Mouse (Mus musculus) gastrocnemius, postnatal 25 days (tissue): Measurements from ENCODE around the gene Nfia. TPM values are rescaled to one million over a fixed set of nuclear protein-coding genes. Genes with fewer than 3 reads are reported as not detected.

Experiments
- DNase-seq: peaks from one replicate; pipeline ENCODE4 v3.0.0; 2022
- total RNA-seq, 2 experiments: library from RNA; stranded (reverse); gene quantifications; 1 replicate in 1 of 2; 2 replicates in 1 of 2; pipeline ENCODE4 v1.2.3; 2021

Nfia gene
- total RNA-seq, 2 experiments from 2014 or later = 54.7 to 55.0 TPM

GRCm38 (mm10) chr4:97816753-97817152 is 44.2 kb downstream of the Nfia start:
- DNase-seq = no peak

DNA sequence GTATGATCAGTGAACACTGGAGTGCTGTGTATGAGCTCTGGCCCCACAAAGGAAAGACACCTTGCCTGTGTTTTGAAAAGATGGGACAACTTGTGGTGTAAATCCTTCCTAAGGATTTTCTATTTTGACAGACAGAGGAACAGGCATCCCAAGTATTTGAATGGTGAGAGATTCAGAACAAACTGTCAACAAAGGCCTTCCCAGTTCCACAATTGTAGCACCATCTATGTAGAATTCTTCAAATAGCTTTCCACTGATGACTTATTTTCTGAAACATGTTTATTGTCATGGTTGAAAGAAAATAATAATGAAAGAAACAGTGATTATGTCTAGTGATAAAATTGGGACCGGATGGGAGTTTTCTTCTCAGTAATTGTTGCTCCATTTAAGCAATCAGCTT is 45.2 kb downstream of the Nfia start:
- no peak for DNase-seq

- DNase-seq = no peak
Measured at GRCm38 (mm10) chr4:97818498-97818897, 46.0 kb downstream of the Nfia start.

DNA sequence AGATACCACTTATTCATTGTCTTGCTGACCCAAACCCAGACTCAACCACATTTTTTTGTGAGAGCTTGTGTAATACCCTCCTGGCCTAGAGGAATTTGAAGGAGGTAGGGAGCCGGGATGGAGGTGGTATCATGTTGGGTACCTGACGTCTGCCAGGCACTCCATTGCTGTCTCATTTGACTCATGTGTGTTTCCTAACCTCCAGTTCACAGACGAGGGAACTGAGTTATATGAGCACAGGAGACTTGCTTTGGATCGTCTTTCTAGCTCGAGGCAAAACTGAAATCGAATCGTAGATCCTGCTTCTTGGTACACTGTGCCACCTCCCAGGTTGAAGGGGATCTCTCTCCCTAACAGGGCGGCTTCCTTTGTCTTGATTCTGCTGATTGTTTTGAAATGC is 46.6 kb downstream of the Nfia start:
- no peak for DNase-seq

DNA sequence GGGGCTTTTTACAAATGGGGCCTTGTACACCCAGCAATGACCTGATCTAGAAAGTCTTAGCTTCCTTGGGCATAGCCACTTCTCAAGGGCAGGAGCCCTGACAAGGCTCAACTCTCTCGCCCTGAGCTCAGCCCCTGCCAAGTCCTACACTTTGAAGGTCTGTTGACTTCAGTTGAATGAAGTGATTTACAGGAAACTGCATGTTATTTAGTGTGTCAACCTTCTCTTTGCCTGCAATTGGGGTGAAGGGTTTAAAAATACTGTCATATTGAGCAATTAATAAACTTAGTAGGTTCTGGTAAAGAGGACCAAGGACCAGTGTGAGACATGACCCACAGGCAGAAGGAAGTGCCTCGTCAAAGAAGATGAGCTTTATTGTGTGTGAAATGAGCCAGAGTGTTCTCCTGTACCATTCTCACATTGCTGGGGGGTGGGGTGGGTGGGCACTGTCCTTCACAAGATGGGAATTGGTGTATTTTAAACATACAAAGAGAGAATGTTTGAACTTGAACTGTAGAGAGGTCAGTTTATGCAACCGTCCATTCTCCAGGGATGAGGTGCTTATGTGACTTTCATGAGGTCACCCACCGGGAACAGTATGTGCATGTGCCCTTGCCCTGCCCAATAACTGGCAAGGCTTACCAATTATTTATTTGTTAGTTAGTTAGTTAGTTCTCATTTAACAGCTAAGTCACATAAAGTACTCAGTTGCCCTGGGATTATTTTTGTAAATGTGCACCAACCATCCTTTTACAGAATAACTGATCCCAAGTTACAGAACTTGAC is 48.1 kb downstream of the Nfia start:
- DNase-seq = no peak

DNA sequence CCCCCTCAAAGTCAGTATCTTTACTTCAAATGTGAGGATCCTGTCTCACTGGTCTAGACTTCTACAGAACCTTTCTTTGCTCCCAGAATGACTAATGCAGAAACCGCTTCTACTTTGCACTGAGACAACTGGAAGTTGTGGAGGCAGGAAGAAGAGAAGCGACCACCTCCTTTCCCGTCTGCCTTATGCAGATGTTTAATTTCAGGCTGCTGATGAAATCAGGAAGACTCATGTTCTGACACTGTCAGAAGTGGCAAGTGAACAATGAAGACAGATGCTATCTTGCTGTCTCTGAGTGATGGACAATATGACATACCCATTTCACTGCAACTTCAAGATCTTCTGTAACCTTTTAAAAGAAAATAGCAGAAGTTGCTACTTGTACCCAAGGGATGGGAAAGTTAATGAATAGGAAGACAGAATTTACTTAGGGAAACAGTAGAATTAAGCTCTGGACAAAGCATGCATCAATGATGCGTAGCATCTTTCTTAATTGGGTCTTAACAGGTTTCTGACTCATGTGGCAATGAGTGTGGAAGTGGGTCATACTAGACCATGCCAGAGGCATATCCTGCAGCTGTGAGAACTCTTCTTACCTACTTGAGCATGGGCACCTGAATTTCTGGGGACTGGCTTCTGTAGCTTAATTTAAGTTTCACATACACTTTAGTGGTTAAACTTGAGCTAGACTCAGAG is 49.2 kb downstream of the Nfia start:
- no peak for DNase-seq

DNA sequence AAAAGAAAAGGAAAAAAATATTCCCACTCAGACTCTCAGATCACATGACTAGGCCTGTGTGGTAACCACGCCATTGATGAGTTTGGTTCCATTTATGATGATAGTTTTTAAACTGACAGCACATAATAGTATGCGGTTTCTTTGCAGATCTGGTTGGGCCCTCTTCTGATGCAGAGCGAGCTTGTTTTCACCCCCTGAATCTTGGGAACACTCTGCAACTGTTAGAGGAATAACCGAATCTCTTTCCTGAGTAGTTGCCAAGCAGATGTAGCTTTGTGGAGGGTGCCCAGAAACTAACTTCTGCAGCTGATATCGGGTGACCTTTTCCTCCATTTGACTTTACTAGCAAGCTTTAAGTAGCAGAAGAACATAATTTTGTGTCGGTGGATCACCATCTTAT is 51.0 kb downstream of the Nfia start:
- DNase-seq = no peak

DNA sequence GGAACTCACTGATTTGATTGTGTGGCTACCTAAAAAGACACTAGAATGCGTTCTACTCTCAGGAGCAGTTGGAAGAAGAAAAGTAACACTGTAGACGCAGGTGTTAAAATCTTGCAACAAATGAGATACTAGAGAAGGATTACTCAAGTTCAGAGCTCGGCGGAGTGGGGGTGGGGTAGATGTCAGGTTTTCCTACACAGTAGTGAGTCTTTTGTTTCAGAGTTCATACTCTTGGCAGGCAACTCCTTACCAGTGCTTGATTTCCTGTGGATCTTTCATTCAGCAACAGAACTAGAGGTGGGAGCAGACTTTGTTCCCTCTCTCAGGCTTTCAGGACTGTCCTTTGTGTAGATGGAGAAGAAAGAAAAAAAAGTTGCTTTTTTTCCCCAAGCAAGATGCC is 51.9 kb downstream of the Nfia start:
- no peak for DNase-seq

GRCm38 (mm10) chr4:97825432-97825831 is 52.9 kb downstream of the Nfia start:
- DNase-seq = no peak

DNA sequence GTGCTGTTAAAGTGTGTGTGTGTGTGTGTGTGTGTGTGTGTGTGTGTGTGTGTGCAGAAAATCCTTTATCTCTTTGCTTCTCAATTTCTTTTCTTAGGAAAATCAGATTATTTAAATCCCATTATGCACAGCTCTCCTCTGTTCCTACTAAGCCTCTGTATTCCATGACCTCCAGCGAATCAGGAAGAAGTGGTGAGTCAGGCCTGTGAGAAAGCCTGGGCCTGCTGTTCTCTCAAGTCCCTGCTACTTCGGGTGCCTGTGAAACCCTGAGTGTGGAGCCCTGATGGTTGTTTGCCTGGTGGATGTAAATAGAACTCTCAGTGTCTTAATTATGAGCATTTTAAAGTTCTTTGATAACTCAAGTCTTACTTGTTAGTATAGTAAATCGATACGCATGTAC is 53.3 kb downstream of the Nfia start:
- DNase-seq = no peak

- DNase-seq = no peak
Measured at GRCm38 (mm10) chr4:97827115-97827514, 54.6 kb downstream of the Nfia start.

DNA sequence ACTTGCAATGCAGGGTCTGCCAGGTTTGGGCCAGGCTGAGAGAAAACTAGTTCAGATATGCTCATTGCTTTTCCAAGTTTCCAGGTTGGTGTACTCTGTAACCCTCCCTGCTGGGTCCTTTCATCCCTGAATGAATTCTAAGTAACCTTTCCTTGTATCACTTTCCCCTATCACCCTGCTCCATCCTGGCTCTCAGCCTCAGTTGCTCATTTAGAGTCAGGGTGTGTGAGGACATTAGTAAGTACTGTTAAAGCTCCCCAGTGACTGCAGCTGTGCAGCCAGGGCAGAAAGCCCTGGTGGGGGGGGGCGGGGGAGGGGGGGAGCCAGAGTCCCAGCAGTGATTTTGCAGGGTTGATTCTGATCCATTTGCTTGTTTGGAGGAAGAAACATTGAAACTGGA is 56.0 kb downstream of the Nfia start:
- DNase-seq = peak; percentile 47

GRCm38 (mm10) chr4:97829336-97830050 is 57.0 kb downstream of the Nfia start:
- no peak for DNase-seq

GRCm38 (mm10) chr4:97830051-97830853 is 57.7 kb downstream of the Nfia start:
- DNase-seq = no peak

DNA sequence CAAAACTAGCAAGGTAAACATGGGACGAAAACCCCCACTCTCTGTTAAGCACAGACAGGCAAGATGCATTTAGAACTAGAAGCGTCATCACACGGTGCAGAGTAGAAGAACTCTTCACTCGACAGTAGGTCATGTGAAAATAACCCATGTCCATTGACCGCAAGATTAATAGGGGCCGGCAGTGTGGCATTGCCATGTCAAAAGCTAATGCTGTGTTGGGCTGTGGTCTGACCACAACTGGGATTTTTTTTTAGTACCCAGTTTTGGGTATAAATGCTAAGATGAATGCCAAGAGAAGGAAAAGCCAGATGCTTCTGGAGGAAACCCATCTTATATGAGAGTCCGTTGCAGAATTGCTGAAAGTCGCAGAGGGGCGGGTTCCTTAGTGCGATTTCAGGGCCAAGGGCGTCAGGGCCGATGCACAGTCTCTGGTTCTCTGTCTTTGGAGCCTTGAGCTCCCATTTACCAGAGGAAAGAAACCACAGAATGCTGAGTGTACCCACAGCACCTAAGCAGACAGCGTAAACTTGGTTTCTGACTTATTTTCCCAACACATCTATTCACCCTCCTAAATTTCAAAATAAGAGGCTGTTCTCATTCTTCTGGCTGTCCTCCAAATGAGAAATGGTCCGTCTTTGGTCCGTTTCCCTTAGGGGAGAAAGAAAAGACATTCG is 58.5 kb downstream of the Nfia start:
- DNase-seq = no peak

DNA sequence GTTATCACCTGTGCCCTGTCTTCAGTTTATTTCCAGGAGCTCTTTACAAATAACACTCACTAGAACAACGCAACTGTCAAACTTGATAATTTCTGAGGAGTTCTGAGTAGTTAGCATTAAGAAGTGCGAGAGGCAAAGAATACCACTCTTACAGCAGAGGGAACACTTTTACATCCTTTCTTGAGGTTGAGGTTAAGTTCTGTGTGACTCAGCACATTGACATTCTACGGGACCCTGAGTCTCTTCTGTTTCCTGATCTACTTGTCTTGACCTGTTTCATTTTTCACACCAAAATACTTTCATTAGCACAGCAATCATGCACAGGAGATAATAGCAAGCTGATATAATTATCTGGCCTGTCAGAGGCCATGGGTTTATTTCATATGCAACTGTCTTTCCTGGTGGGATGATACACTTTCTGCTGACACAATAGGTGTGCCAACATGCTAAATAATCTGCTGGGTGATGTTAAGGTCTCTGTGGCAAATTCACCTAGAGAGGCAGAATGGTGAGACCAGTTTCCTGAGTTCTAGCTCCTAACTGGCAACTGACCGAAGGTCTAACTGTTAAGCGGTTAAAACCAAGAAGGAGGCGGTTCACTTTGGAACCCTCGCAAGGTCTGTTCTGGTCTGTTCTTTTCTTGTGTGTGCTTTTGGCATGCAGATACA is 59.2 kb downstream of the Nfia start:
- no peak for DNase-seq

GRCm38 (mm10) chr4:97832279-97832640 is 59.7 kb downstream of the Nfia start:
- DNase-seq = no peak

DNA sequence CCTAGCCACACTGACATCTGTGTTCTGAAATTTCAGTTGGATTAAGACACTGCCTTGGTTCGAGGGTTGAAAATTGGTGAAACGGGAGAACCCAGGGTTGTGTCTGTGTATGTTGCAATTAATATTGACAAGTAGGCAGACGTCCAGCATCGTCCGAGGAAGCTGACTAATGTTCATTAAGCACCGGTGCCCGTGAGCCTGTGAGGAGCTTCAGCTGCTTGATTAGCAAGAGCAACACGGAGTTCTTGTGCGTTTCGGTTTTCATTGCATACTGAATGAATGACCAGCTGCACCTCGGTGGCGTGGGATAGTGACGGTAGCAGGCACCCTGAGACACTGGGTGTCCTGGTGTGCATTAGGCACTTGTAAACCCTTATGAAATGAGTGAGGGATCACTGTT is 64.3 kb downstream of the Nfia start:
- DNase-seq = no peak

DNA sequence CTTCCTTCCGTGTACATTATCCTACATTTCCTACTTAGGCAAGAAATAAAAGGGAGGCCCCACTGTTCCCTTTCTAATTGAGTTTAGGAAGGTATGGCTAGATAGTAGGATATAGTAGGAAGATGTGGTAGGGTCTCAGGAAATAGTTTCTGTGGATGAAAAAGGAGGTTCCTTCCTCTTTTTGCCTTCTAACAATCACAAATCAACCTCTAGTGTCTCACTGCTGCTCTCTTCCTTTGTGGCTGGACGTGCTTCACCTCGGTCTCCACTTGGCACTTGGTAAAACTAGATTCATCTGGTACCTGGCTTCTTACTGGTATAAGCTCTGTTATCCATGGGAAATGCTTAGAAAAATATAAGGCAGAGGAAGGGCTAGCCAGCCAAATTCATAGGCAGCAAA is 65.2 kb downstream of the Nfia start:
- DNase-seq = no peak

- no peak for DNase-seq
Measured at GRCm38 (mm10) chr4:97838651-97839050, 66.1 kb downstream of the Nfia start.

DNA sequence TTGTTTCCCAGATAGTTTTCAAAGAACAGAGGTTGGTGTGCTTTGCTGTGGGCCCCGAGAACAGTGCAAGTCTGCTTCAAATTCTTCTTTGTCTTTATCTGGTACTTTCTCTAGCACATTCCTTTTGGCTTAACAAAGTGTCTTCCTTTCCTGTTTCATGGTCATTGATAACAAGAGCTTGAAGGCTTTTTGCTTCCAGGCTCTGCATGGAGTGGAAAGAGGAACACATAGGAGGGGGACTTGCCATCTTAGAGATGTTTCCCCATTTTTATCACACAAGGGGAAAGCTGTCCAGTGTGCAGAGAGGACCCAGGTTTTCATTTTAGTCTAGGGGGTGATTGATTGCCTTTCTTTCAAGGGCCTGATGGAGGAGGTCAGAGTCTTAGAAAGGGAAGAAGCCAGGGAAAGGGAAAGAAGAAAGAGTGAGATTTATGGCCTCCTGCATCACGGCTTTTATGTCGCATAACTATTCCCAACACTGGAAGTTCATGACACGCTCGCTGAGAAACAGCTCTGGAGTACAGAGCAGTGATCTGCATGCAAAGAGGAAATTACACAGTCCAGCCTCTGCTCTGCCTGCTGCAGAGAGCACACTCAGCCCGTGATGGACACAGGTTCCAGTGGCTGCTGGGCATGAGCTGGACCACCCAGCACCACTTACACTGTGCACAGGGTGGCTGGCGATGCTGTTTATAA is 67.0 kb downstream of the Nfia start:
- no peak for DNase-seq
